Mouse (Mus musculus) heart, postnatal 0 days (tissue): Measurements from ENCODE around the gene Irf2bp1.

ENCODE experiments used
- CTCF ChIP-seq: IDR thresholded peaks from 2 replicates; pipeline ENCODE4 v1.5.1; 2016; ENCODE audit warnings: antibody characterized with exemption, control low read depth, low read depth
- EP300 ChIP-seq: IDR thresholded peaks from 2 replicates; pipeline ENCODE4 v1.6.1; 2016; ENCODE audit warnings: antibody characterized with exemption, low read depth

DNA sequence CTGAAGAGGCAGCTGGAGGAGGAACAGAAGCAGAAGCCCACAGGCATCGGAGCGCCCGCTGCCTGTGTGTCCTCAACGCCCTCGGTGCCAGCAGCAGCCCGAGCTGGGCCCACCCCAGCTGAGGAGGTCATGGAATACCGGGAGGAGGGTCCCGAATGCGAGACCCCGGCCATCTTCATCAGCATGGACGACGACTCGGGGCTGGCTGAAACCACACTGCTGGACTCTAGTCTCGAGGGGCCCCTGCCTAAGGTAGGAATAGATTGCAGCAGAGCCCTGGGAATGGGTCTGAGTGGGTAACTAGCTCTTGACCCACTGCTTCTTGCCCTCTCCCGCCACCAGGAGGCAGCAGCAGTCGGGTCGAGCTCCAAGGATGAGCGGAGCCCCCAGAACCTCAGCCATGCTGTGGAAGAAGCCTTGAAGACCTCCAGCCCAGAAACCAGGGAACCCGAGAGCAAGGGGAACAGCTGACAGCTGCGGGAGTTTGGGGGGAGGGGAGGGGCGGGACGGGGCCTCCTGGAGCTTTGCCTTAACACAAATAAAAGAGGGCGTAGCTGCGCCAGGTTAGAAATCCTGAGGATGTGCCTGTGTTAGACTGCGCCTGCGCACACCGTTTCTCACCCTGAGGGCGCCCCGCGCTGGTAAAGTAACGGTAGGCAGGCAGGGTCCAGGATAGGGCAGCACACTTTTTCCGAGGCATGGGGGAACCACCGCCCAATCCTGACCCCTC lies 50.4 kb downstream of the Irf2bp1 start, which contains the start of gene Rsph6a:
- TF ChIP-seq EP300 = no peak
- peak; percentile 57 for TF ChIP-seq CTCF
